Mouse (Mus musculus) heart, postnatal 0 days (tissue): ENCODE measurements around the gene Per1. TPM values are rescaled to one million over a fixed set of nuclear protein-coding genes. Genes with fewer than 3 reads are reported as not detected.

ENCODE experiments used
- ATAC-seq: fragments of 200-750 bp; cut with Nextera tagmentation; 2 replicates; pipeline ENCODE4 v1.8.0; 2017; ENCODE audit warnings: low read depth, moderate number of reproducible peaks, moderate library complexity; ENCODE audit not compliant: insufficient read depth
- DNase-seq: peaks from one replicate; pipeline ENCODE4 v3.0.0-alpha.2; 2016; ENCODE audit warnings: low spot score
- H3K27ac ChIP-seq: fragments of 300-500 bp; sonication (generic); 2 replicates; pipeline ENCODE4 v1.5.1; 2014; ENCODE audit warnings: low read depth, mild to moderate bottlenecking
- H3K27me3 ChIP-seq: fragments of 300-500 bp; sonication (generic); 2 replicates; pipeline ENCODE4 v1.6.1; 2014; ENCODE audit warnings: low read length, mixed read lengths; ENCODE audit not compliant: control insufficient read depth, insufficient read depth
- H3K36me3 ChIP-seq: fragments of 300-500 bp; sonication (generic); replicated peaks from 2 replicates; pipeline ENCODE4 v1.6.1; 2014; ENCODE audit warnings: low read length, mixed read lengths; ENCODE audit not compliant: control insufficient read depth, insufficient read depth
- H3K4me1 ChIP-seq: fragments of 300-500 bp; sonication (generic); 2 replicates; pipeline ENCODE4 v1.6.1; 2014; ENCODE audit warnings: antibody characterized with exemption; ENCODE audit not compliant: control insufficient read depth, insufficient read depth
- H3K4me2 ChIP-seq: fragments of 300-500 bp; sonication (generic); 2 replicates; pipeline ENCODE4 v1.6.1; 2014; ENCODE audit warnings: low read depth, mild to moderate bottlenecking, low read length, moderate library complexity
- H3K4me3 ChIP-seq: fragments of 300-500 bp; sonication (generic); 2 replicates; pipeline ENCODE4 v1.5.1; 2014; ENCODE audit warnings: low read depth, low read length
- H3K9ac ChIP-seq: fragments of 300-500 bp; sonication (generic); replicated peaks from 2 replicates; pipeline ENCODE4 v1.6.1; 2014; ENCODE audit warnings: low read depth, low read length, mixed read lengths
- H3K9me3 ChIP-seq: fragments of 300-500 bp; sonication (generic); replicated peaks from 2 replicates; pipeline ENCODE4 v1.6.1; 2016; ENCODE audit warnings: low read length; ENCODE audit not compliant: control insufficient read depth
- CTCF ChIP-seq: IDR thresholded peaks from 2 replicates; pipeline ENCODE4 v1.5.1; 2016; ENCODE audit warnings: antibody characterized with exemption, control low read depth, low read depth
- EP300 ChIP-seq: IDR thresholded peaks from 2 replicates; pipeline ENCODE4 v1.6.1; 2016; ENCODE audit warnings: antibody characterized with exemption, low read depth
- WGBS: fragments of 180-500 bp; shearing (Covaris S2); extraction: QIAGEN DNeasy Blood & Tissue Kit; methylation state at CpG from one replicate; pipeline ENCODE4 v1.1.7; 2014; 5-methylcytosine and 5-hydroxymethylcytosine counted together
- polyA plus RNA-seq: library from polyadenylated mRNA; unstranded; fragments of >200 nt; fragmentation: Nextera tagmentation; extraction: Ambion mirVana; gene quantifications from 2 replicates; pipeline ENCODE4 v1.2.1, GENCODE M21; 2015
- total RNA-seq: library from RNA; depleted of rRNA; stranded (reverse); fragments of >200 nt; gene quantifications from 2 replicates; pipeline ENCODE4 v1.2.3, GENCODE M21; 2014; ENCODE audit warnings: low replicate concordance

Per1 gene
- total and polyA plus RNA-seq, 2 experiments from 2014 or later = 8.1 to 76.8 TPM

DNA sequence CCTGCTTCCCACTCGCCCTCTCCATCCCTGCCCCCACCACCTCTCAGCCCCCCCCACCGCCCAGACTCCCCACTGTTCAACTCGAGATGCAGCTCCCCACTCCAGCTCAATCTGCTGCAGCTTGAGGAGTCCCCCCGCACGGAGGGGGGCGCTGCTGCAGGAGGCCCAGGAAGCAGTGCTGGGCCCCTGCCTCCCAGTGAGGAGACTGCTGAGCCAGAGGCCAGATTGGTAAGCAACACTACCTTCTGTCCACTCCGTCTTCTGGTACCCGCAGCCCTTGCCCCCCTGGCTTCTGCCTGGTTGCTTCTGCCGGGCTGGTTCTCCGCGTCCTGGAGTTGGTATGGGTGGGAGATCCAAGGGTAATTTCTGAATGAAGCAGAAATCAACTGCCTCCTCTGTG, 11.8 kb downstream of the Per1 start:
- Histone ChIP-seq H3K27me3 (no peaks in the 10 kb centered on the region), H3K27ac (no peak overlapping the region), H3K9me3 (no peaks in the 10 kb centered on the region), H3K4me3 (no peak overlapping the region), H3K4me1 (0 out of 2 replicates have a peak, but pooled peaks cover 10% of the 10 kb centered on the region), H3K9ac (no peak overlapping the region), H3K4me2 (no peak overlapping the region), H3K36me3 (peaks cover 83% of the 10 kb centered on the region)
- ATAC-seq = no peak
- TF ChIP-seq EP300 (no peak), CTCF (no peak)
- WGBS = 87% methylated on average over 11 of the region's 11 CpGs
- DNase-seq = no peak

DNA sequence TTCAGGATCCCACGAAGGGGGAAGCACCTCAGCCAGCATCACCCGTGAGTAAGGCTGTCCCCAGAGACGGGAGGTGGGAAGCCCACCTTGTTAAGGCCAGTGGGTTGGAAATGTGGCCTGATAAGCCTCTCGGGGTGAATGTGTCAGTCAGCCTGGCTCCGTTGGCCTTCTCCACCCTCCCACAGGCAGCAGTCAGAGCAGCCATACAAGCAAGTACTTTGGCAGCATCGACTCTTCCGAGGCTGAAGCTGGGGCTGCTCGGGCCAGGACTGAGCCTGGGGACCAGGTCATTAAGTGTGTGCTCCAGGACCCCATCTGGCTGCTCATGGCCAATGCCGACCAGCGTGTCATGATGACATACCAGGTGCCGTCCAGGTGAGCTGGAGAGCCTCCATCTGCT, 12.7 kb downstream of the Per1 start:
- TF ChIP-seq EP300 = no peak
- TF ChIP-seq CTCF = no peak
- Histone ChIP-seq H3K36me3 (peaks cover 74% of the 10 kb centered on the region), H3K9me3 (no peaks in the 10 kb centered on the region), H3K4me1 (0 out of 2 replicates have a peak, but pooled peaks cover 13% of the 10 kb centered on the region), H3K27me3 (no peaks in the 10 kb centered on the region), H3K9ac (no peak overlapping the region), H3K4me2 (no peak overlapping the region), H3K4me3 (no peak overlapping the region), H3K27ac (no peak overlapping the region)
- WGBS = 83% methylated on average over 11 of the region's 11 CpGs
- DNase-seq = no peak
- no peak for ATAC-seq

DNA sequence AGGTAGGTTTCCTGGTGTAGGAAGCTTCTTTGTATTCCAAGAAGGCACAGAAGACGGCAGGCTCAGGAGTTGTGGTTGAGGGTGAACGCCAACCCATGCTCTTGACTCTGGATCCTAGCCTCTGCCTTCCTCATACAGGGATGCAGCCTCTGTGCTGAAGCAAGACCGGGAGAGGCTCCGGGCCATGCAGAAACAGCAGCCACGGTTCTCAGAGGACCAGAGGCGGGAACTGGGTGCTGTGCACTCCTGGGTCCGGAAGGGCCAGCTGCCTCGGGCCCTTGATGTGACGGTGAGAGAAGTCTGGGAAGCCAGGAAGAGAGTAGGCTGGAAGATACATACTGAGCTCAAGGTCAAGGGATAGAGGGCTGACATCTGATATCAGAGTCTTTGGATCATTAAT, 13.2 kb downstream of the Per1 start:
- Histone ChIP-seq H3K9me3 (no peaks in the 10 kb centered on the region), H3K36me3 (peaks cover 69% of the 10 kb centered on the region), H3K27ac (no peak overlapping the region), H3K4me3 (no peak overlapping the region), H3K9ac (no peak overlapping the region), H3K27me3 (no peaks in the 10 kb centered on the region), H3K4me2 (no peak overlapping the region), H3K4me1 (0 out of 2 replicates have a peak, but pooled peaks cover 13% of the 10 kb centered on the region)
- no peak for TF ChIP-seq CTCF
- TF ChIP-seq EP300 = no peak
- WGBS = 88% methylated on average over 9 of the region's 9 CpGs
- ATAC-seq (no peak), DNase-seq (no peak)

DNA sequence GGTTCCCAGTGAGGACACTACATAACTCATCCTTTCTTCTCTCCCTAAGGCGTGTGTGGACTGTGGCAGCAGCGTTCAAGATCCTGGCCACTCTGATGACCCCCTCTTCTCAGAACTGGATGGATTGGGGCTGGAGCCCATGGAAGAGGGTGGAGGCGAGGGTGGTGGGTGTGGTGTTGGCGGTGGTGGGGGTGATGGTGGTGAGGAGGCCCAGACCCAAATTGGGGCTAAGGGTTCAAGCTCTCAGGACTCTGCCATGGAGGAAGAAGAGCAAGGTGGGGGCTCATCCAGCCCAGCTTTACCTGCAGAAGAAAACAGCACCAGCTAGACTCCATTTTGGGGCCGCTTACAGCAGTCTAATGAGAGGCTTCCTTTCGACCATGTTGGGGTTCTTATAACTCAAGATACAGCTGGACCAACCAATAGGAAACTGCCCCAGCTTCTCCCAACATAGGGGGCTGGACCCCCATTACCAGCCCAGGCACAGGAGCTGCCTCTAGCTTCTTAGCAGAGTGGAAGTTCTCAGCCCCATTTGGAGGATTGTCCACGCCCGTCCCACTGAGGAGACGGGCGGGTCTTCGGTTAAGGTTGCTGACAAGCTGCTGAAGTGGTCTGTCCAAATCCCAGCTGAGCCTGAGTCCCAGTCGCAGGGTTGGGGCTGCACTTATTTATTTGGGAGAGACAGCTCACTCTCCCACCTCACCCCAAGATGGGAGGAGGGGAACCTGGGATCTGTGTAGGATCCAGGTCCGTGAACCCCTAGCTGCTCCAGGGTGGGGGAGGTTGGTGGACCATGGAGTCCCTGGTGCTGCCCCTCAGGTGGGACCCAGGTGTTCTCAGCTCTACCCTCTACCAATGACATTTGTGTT, 14.2 kb downstream of the Per1 start:
- H3K9ac ChIP-seq = no peak overlapping the region
- DNase-seq = no peak
- H3K4me3 ChIP-seq = no peak overlapping the region
- H3K27ac ChIP-seq = no peak overlapping the region
- 76% methylated on average over 13 of the region's 13 CpGs for WGBS
- no peaks in the 10 kb centered on the region for H3K9me3 ChIP-seq
- H3K27me3 ChIP-seq = no peaks in the 10 kb centered on the region
- no peak for ATAC-seq
- TF ChIP-seq CTCF (no peak), EP300 (no peak)
- no peak overlapping the region for H3K4me2 ChIP-seq
- peaks cover 58% of the 10 kb centered on the region for H3K36me3 ChIP-seq
- H3K4me1 ChIP-seq = 0 out of 2 replicates have a peak, but pooled peaks cover 13% of the 10 kb centered on the region

DNA sequence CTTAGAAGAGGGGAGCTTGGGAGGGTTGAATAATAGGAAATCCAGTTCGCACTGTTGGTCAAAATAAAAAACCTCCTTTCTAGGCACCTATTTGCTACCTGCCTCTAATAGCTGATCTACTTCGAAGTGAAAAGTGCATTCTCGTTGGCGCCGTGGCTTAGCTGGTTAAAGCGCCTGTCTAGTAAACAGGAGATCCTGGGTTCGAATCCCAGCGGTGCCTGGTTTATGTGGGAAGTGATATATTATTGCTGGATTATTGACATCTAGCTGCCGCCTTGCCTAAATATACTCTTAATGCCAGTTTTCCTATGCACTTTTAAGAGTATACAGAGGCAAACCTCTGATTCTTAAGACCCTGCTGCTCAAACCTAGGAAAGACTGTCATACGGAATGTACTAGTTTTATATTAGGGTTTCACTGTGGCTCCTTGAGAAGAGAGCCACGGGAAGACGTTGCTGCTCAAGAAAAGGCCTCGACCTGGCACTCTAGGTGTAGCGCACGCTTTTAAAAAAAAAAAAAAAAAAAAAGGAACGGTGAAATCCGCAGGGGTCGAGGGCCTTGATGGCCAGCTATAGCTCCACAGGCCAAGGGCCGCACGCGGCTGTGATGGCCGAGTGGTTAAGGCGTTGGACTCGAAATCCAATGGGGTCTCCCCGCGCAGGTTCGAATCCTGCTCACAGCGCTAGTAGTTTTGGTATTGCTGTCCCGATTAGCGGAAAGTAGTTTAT, 15.5 kb downstream of the Per1 start:
- no peak for TF ChIP-seq CTCF
- TF ChIP-seq EP300 = no peak; the same call in 1 of the 2 replicates
- ATAC-seq (peak; percentile 51), DNase-seq (peak; percentile 53)
- Histone ChIP-seq H3K4me1 (0 out of 2 replicates have a peak, but pooled peaks cover 13% of the 10 kb centered on the region), H3K4me2 (peak overlapping the region; percentile 62), H3K9me3 (no peaks in the 10 kb centered on the region), H3K4me3 (peak overlapping the region; percentile 44), H3K27me3 (no peaks in the 10 kb centered on the region), H3K9ac (peak overlapping the region; percentile 44; the same call in 1 of the 2 replicates), H3K27ac (peak overlapping the region; percentile 50), H3K36me3 (peaks cover 46% of the 10 kb centered on the region)
- 2% methylated on average over 30 of the region's 30 CpGs for WGBS
